Mouse (Mus musculus) urinary bladder, postnatal 14 days (tissue): ENCODE measurements at regions not wholly inside any gene's neighbourhood (a gene's known extent, or its start where the extent isn't known, plus 50 kb on each side); places are given as distances from the start of the nearest gene placed in this dataset.

Experiments used
- DNase-seq: peaks from one replicate; pipeline ENCODE4 v3.0.0; 2021; ENCODE audit warnings: low spot score

- no peak for DNase-seq
Measured at GRCm38 (mm10) chr17:67503125-67503878, 129.2 kb downstream of the Lrrc30 start.

- DNase-seq = no peak
Measured at GRCm38 (mm10) chr17:67502628-67503027, 129.9 kb downstream of the Lrrc30 start.

GRCm38 (mm10) chr17:67499783-67500641 is 132.5 kb downstream of the Lrrc30 start:
- no peak for DNase-seq

- no peak for DNase-seq
Measured at GRCm38 (mm10) chr17:67497380-67497779, 135.1 kb downstream of the Lrrc30 start.

- no peak for DNase-seq
Measured at GRCm38 (mm10) chr17:67480463-67480862, 126.2 kb upstream of the Ptprm start.

- DNase-seq = peak; percentile 66
Measured at GRCm38 (mm10) chr17:67473137-67473536, 118.9 kb upstream of the Ptprm start.

- DNase-seq = no peak
Measured at GRCm38 (mm10) chr17:67458851-67459421, 104.7 kb upstream of the Ptprm start.

- no peak for DNase-seq
Measured at GRCm38 (mm10) chr17:67451966-67452365, 97.7 kb upstream of the Ptprm start.

GRCm38 (mm10) chr17:67451081-67451480 is 96.8 kb upstream of the Ptprm start:
- no peak for DNase-seq

- DNase-seq = no peak
Measured at GRCm38 (mm10) chr17:67450021-67450420, 95.8 kb upstream of the Ptprm start.

- no peak for DNase-seq
Measured at GRCm38 (mm10) chr17:67445986-67446385, 91.7 kb upstream of the Ptprm start.

- no peak for DNase-seq
Measured at GRCm38 (mm10) chr17:67440961-67441360, 86.7 kb upstream of the Ptprm start.

- no peak for DNase-seq
Measured at GRCm38 (mm10) chr17:67419956-67420711, 65.9 kb upstream of the Ptprm start.

GRCm38 (mm10) chr17:67412546-67413250 is 58.4 kb upstream of the Ptprm start:
- no peak for DNase-seq

GRCm38 (mm10) chr17:67409911-67410310 is 55.7 kb upstream of the Ptprm start:
- DNase-seq = no peak

GRCm38 (mm10) chr17:67405934-67406333 is 51.7 kb upstream of the Ptprm start:
- no peak for DNase-seq
